Mouse (Mus musculus): Measurements from ENCODE around the gene Adgrg6.

GRCm38 (mm10) chr10:14495658-14496057 lies 49.8 kb downstream of the Adgrg6 start:
- TF ChIP-seq CTCF (IDR thresholded peaks at IDR 0.05; ENCODE audit: control insufficient read depth, insufficient read depth, low read length) (no peak), POLR2A (IDR thresholded peaks at IDR 0.05; ENCODE audit: borderline replicate concordance, control insufficient read depth, low read depth, low read length) (no peak)
